ENCODE assay signal across 13 mouse cellular contexts in the genomic region with DNA sequence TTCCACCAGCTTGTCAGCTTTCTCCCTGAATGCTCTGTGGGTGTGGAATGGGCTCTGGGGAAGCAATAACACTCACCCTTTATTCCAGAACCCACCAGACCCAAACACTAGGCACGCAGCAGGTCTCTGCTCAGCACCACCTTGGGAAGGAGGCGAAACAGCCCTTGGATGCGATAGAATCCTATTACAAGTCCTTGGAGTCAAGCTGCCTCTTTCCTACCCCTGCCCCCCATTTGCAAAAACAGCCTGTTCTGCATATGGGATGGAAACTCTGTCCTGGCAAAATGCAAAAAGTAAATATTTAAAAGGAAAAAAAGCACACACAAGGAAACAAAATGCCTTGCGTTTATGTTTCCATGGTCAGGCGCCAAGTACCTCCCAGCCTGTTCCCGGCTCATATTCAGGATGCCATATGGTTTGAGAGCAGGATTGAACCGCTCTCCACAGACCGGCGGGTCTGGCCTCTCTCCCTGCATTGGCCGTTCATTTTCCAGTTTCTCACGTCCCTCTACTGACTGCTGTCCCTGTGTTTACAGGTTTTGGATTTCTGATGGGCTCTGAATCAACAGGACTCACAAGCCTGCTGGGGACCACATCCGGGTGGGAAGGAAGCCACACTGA.
DNase-seq lines count a peak whose midpoint lies in the region; ATAC-seq and TF ChIP-seq lines count a peak whose summit lies in the region.
"Had no signal": no experiment of that assay in that cellular context is flagged by ENCODE, and none has a peak within 500 bp of the region (broad histone marks: within the 10 kb centered on the region; RNA-seq: fewer than 3 reads in every experiment).

No protein-coding gene starts in this region.

- no peaks in the 10 kb centered on the region for H3K9me3 ChIP-seq in kidney, embryonic 16.5 days (ENCODE audit: low read length)
- H3K9me3 ChIP-seq in kidney, embryonic 15.5 days (replicated peaks): no peaks in the 10 kb centered on the region
- H3K9me3 ChIP-seq in embryonic facial prominence, embryonic 13.5 days: no peaks in the 10 kb centered on the region
- H3K9me3 ChIP-seq: hindbrain, embryonic 12.5 days had no signal

- H3K9ac ChIP-seq in kidney, embryonic 16.5 days (replicated peaks; ENCODE audit: low read length): no peak overlapping the region
- H3K9ac ChIP-seq in kidney, embryonic 15.5 days: no peak overlapping the region
- H3K9ac ChIP-seq in embryonic facial prominence, embryonic 13.5 days: no peak overlapping the region
- H3K9ac ChIP-seq: hindbrain, embryonic 12.5 days had no signal

- DNase-seq in cerebellum, adult 11 months: peak; percentile 38
- DNase-seq in ovary, postnatal 14 days (ENCODE audit: low spot score): no peak
- no peak for DNase-seq in right cerebral cortex, postnatal 10 days (ENCODE audit: low spot score in 2 of 2)
- no peak for DNase-seq in thymus, postnatal 14 days
- DNase-seq: adrenal gland, postnatal 10 days; kidney, postnatal 10 days; retina, postnatal 1 day had no signal

- H3K36me3 ChIP-seq in kidney, embryonic 16.5 days (ENCODE audit: insufficient read depth, low read length): no peaks in the 10 kb centered on the region
- no peaks in the 10 kb centered on the region for H3K36me3 ChIP-seq in kidney, embryonic 15.5 days
- H3K36me3 ChIP-seq in embryonic facial prominence, embryonic 13.5 days: no peaks in the 10 kb centered on the region
- no peaks in the 10 kb centered on the region for H3K36me3 ChIP-seq in small intestine, adult 2 months (ENCODE audit: control insufficient read depth, insufficient read depth, low read length)
- H3K36me3 ChIP-seq: hindbrain, embryonic 12.5 days had no signal

- peak overlapping the region; percentile 46; the same call in 1 of the 2 replicates for H3K27ac ChIP-seq in kidney, embryonic 16.5 days (ENCODE audit: low read length)
- H3K27ac ChIP-seq in kidney, embryonic 15.5 days: no peak overlapping the region
- H3K27ac ChIP-seq in embryonic facial prominence, embryonic 13.5 days: peak overlapping the region; percentile 89
- peak overlapping the region; percentile 76 for H3K27ac ChIP-seq in small intestine, adult 2 months (ENCODE audit: insufficient read depth, low read depth, low read length)
- H3K27ac ChIP-seq: hindbrain, embryonic 12.5 days had no signal

- no peak for TF ChIP-seq CTCF in small intestine, adult 2 months (IDR thresholded peaks at IDR 0.05; ENCODE audit: extremely low read depth, insufficient read length, insufficient replicate concordance, low read depth, low read length)

- H3K4me2 ChIP-seq in kidney, embryonic 16.5 days (replicated peaks; ENCODE audit: low read depth, low read length): no peak overlapping the region
- no peak overlapping the region for H3K4me2 ChIP-seq in kidney, embryonic 15.5 days
- H3K4me2 ChIP-seq in embryonic facial prominence, embryonic 13.5 days: peak overlapping the region; percentile 11
- H3K4me2 ChIP-seq: hindbrain, embryonic 12.5 days; liver, embryonic 11.5 days had no signal

- no peak for ATAC-seq in kidney, embryonic 16.5 days (ENCODE audit: low FRiP score, low TSS enrichment)
- ATAC-seq in kidney, embryonic 15.5 days (replicated peaks; ENCODE audit: low FRiP score): no peak
- peak; percentile 70 for ATAC-seq in embryonic facial prominence, embryonic 13.5 days (ENCODE audit: insufficient number of reproducible peaks, insufficient read depth, low FRiP score, low TSS enrichment, low read depth)

- H3K4me1 ChIP-seq in kidney, embryonic 16.5 days (ENCODE audit: insufficient read depth, low read length): 0 out of 2 replicates have a peak, but pooled peaks cover 10% of the 10 kb centered on the region
- peaks cover 15% of the 10 kb centered on the region for H3K4me1 ChIP-seq in kidney, embryonic 15.5 days
- peaks cover 35% of the 10 kb centered on the region for H3K4me1 ChIP-seq in embryonic facial prominence, embryonic 13.5 days
- no peaks in the 10 kb centered on the region; the same call in 1 of the 2 replicates for H3K4me1 ChIP-seq in small intestine, adult 2 months (ENCODE audit: control insufficient read depth, insufficient read depth, insufficient read length, low read length)

- no peak for TF ChIP-seq POLR2A in small intestine, adult 2 months (IDR thresholded peaks at IDR 0.05; ENCODE audit: low read depth, low read length)

- no peak overlapping the region for H3K4me3 ChIP-seq in kidney, embryonic 16.5 days (ENCODE audit: low read length)
- H3K4me3 ChIP-seq in kidney, embryonic 15.5 days (replicated peaks): no peak overlapping the region
- H3K4me3 ChIP-seq in embryonic facial prominence, embryonic 13.5 days: no peak overlapping the region
- H3K4me3 ChIP-seq in small intestine, adult 2 months (ENCODE audit: low read depth, low read length): no peak overlapping the region
- H3K4me3 ChIP-seq: hindbrain, embryonic 12.5 days had no signal

- 60% methylated on average over 12 of the region's 12 CpGs for WGBS in kidney, embryonic 16.5 days
- WGBS in kidney, embryonic 15.5 days: 65% methylated on average over 12 of the region's 12 CpGs
- 43% methylated on average over 12 of the region's 12 CpGs for WGBS in embryonic facial prominence, embryonic 13.5 days
- WGBS in small intestine, adult 2 months: 69% methylated on average over 12 of the region's 12 CpGs

- H3K27me3 ChIP-seq in kidney, embryonic 16.5 days (ENCODE audit: insufficient read depth, low read length): no peaks in the 10 kb centered on the region
- no peaks in the 10 kb centered on the region for H3K27me3 ChIP-seq in kidney, embryonic 15.5 days
- H3K27me3 ChIP-seq in embryonic facial prominence, embryonic 13.5 days: no peaks in the 10 kb centered on the region
- no peaks in the 10 kb centered on the region for H3K27me3 ChIP-seq in small intestine, adult 2 months (ENCODE audit: control insufficient read depth, insufficient read depth, low read length)
- H3K27me3 ChIP-seq: hindbrain, embryonic 12.5 days had no signal
